Mouse (Mus musculus) kidney, embryonic 15.5 days (tissue): ENCODE data around the gene Ubiad1. TPM values are rescaled to one million over a fixed set of nuclear protein-coding genes. Genes with fewer than 3 reads are reported as not detected.

Source experiments
- ATAC-seq: fragments of 200-750 bp; cut with Nextera tagmentation; replicated peaks from 2 replicates; pipeline ENCODE4 v1.8.0; 2017; ENCODE audit warnings: moderate TSS enrichment; ENCODE audit not compliant: low FRiP score
- H3K27ac ChIP-seq: fragments of 300-500 bp; sonication (generic); 2 replicates; pipeline ENCODE4 v1.5.1; 2015; ENCODE audit warnings: mild to moderate bottlenecking, inconsistent platforms
- H3K27me3 ChIP-seq: fragments of 300-500 bp; sonication (generic); 2 replicates; pipeline ENCODE4 v1.6.1; 2015; ENCODE audit warnings: inconsistent platforms
- H3K36me3 ChIP-seq: fragments of 300-500 bp; sonication (generic); 2 replicates; pipeline ENCODE4 v1.6.1; 2015; ENCODE audit warnings: inconsistent platforms
- H3K4me1 ChIP-seq: fragments of 300-500 bp; sonication (generic); 2 replicates; pipeline ENCODE4 v1.6.1; 2015; ENCODE audit warnings: inconsistent platforms
- H3K4me2 ChIP-seq: fragments of 300-500 bp; sonication (generic); 2 replicates; pipeline ENCODE4 v1.6.1; 2015; ENCODE audit warnings: moderate library complexity, mild to moderate bottlenecking, inconsistent platforms
- H3K4me3 ChIP-seq: fragments of 300-500 bp; sonication (generic); replicated peaks from 2 replicates; pipeline ENCODE4 v1.5.1; 2015; ENCODE audit warnings: mild to moderate bottlenecking, inconsistent platforms
- H3K9ac ChIP-seq: fragments of 300-500 bp; sonication (generic); 2 replicates; pipeline ENCODE4 v1.6.1; 2015; ENCODE audit warnings: mild to moderate bottlenecking, inconsistent platforms
- H3K9me3 ChIP-seq: fragments of 300-500 bp; sonication (generic); replicated peaks from 2 replicates; pipeline ENCODE4 v1.6.1; 2016; ENCODE audit warnings: inconsistent platforms
- WGBS: fragments of 180-500 bp; shearing (Covaris S2); methylation state at CpG from one replicate; pipeline ENCODE4 v1.1.7; 2015; ENCODE audit warnings: mixed read lengths; 5-methylcytosine and 5-hydroxymethylcytosine counted together
- polyA plus RNA-seq: library from polyadenylated mRNA; unstranded; fragments of >200 nt; fragmentation: Nextera tagmentation; extraction: Ambion mirVana; gene quantifications from 2 replicates; pipeline ENCODE4 v1.2.1, GENCODE M21; 2015

Gene Ubiad1
- 24.9 and 26.8 TPM in 2 replicates for polyA plus RNA-seq

DNA sequence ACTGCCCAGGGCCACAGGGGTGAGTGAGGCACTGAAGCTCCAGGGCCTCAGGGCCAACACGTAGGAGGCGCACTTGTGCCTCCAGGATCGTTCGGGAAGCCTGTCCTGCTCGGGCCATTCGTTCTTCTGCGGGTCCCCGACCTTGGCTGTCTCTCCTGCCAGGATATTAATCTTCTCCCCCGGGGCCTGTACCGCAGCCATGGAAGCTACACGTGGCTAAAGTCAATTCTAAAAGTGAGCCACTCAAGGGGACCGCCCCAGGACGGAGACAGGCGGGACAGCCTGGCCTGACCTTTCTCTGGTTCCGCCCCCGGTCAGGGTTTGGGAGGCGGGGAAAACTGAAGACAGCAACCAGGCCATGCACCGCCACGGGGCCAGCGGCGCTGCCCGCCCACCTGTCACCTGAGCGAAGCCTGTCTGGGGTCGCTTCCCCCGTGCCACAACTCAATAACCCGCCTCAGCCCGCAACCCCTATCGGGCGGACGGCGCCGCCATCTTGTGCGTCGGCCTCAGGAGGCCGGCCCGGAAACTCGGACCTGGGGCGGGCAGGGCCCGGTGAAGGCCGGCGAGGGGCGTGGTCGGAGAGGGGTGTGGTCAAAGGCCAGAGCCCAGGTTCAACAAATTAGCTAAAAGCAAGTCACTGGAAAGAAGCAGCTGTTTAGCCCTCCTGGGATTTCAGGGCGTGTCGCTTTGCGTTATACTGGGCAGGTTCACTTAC, at the start of gene Ubiad1:
Ubiad1 (minus strand) TSS at position 522 of the 718 bp plus-strand sequence.
- 0 out of 2 replicates have a peak, but pooled peaks cover 6% of the 10 kb centered on the region for H3K36me3 ChIP-seq
- WGBS = under 1% methylated on average over 46 of the region's 46 CpGs

DNA sequence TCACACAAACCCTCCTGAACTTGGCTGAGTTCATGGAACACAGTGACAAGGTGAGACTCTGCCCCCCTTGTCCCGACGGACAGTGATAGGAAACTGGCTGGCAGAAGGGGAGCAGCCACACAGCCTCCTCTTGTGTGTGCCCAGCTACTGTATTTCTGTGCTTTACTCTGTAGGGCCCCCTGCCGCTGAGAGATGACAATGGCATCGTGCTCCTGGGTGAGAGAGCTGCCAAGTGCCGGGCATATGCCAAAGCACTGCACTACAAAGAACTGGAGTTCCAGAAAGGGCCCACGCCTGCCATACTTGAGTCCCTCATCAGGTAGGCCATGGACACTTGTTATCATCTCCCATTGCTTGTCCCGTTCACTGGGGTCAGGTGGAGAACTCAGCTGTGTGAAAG, 46.9 kb upstream of the Ubiad1 start:
- peaks cover 6% of the 10 kb centered on the region; the same call in 1 of the 2 replicates for H3K4me1 ChIP-seq
- H3K4me2 ChIP-seq = no peak overlapping the region
- 93% methylated on average over 7 of the region's 7 CpGs for WGBS
- no peaks in the 10 kb centered on the region for H3K9me3 ChIP-seq
- no peaks in the 10 kb centered on the region for H3K27me3 ChIP-seq
- H3K9ac ChIP-seq = no peak overlapping the region
- H3K4me3 ChIP-seq = no peak overlapping the region
- no peak overlapping the region for H3K27ac ChIP-seq
- H3K36me3 ChIP-seq = peaks cover 83% of the 10 kb centered on the region
- ATAC-seq = no peak

More for the DNA sequence above, at the start of gene Ubiad1:
- peak within 1 kb of the TSS; percentile 91 for H3K4me3 ChIP-seq
- H3K9me3 ChIP-seq = no peaks in the 10 kb centered on the region
- peak; percentile 81 for ATAC-seq
- peaks cover 44% of the 10 kb centered on the region for H3K4me1 ChIP-seq
- no peaks in the 10 kb centered on the region for H3K27me3 ChIP-seq
- peak within 1 kb of the TSS; percentile 88 for H3K9ac ChIP-seq
- H3K27ac ChIP-seq = peak within 1 kb of the TSS; percentile 92
- H3K4me2 ChIP-seq = peak within 1 kb of the TSS; percentile 89

DNA sequence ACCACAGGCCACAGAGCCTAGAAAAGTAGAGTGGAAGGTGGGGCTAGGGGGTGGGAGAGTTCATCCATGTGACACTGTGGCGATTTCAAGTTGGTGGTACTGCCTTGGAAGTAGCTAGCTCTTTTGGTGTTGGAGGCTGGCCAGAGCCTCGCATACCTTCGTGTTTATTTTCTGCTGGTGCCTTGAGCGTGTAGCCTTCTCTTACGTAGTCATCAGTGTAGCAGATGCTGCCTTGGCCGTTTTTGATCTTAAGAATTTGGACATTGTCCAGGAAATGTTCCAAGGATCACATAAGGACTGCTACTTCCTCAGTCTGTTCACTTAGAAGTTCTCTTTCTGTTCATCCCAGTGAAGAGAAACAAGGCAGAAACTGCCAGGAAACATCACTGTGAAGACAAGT, 45.9 kb upstream of the Ubiad1 start:
- H3K4me3 ChIP-seq = no peak overlapping the region
- H3K4me2 ChIP-seq = no peak overlapping the region
- H3K9ac ChIP-seq = no peak overlapping the region
- H3K9me3 ChIP-seq = no peaks in the 10 kb centered on the region
- no peak for ATAC-seq
- WGBS = 81% methylated on average over 6 of the region's 6 CpGs
- no peak overlapping the region for H3K27ac ChIP-seq
- H3K27me3 ChIP-seq = no peaks in the 10 kb centered on the region
- H3K4me1 ChIP-seq = peaks cover 6% of the 10 kb centered on the region; the same call in 1 of the 2 replicates
- H3K36me3 ChIP-seq = peaks cover 87% of the 10 kb centered on the region

DNA sequence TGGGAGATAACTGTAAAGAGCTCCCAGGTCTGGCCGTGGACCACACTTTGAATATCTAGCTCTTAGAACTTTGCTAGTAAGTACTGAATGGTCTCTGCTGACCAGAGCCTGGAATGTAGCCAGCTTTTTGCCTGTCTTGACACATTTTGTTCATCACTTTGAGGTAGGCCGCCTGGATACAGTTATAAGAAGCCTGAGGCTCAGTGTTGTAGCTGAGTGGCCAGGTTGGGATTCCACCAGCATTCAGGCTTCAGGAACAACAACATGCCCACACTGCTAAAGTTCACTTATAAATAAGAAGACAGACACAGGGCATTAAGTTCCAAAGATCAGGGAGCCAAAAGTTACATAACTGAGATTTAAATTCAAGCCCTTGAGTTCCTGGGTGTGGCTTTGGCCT, 43.3 kb upstream of the Ubiad1 start:
- no peaks in the 10 kb centered on the region for H3K27me3 ChIP-seq
- no peak overlapping the region for H3K9ac ChIP-seq
- H3K4me2 ChIP-seq = no peak overlapping the region
- WGBS = 67% methylated on average over 2 of the region's 2 CpGs
- no peak for ATAC-seq
- no peaks in the 10 kb centered on the region for H3K9me3 ChIP-seq
- no peak overlapping the region for H3K4me3 ChIP-seq
- peaks cover 99% of the 10 kb centered on the region for H3K36me3 ChIP-seq
- H3K27ac ChIP-seq = no peak overlapping the region
- no peaks in the 10 kb centered on the region for H3K4me1 ChIP-seq

DNA sequence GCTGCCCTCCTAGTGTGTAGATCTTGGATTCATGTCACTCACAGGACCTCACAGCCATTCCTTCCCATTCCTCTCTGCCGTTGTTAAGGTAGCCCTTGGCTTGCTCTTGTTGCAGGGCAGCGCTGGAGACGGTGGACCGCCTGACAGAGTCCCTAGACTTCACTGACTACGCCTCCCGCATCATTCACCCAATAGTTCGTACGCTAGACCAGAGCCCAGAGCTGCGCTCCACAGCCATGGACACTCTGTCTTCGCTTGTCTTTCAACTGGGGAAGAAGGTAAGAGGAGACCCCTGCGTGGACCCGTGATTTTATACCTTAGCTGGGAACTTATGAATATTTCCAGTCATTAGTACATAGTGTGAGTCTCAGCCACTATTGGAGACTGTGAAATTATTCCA, 39.9 kb upstream of the Ubiad1 start:
- 93% methylated on average over 12 of the region's 12 CpGs for WGBS
- Histone ChIP-seq H3K4me1 (no peaks in the 10 kb centered on the region), H3K9ac (no peak overlapping the region), H3K9me3 (no peaks in the 10 kb centered on the region), H3K4me3 (no peak overlapping the region), H3K27ac (no peak overlapping the region), H3K36me3 (peaks cover 92% of the 10 kb centered on the region), H3K4me2 (no peak overlapping the region), H3K27me3 (no peaks in the 10 kb centered on the region)
- ATAC-seq = no peak

DNA sequence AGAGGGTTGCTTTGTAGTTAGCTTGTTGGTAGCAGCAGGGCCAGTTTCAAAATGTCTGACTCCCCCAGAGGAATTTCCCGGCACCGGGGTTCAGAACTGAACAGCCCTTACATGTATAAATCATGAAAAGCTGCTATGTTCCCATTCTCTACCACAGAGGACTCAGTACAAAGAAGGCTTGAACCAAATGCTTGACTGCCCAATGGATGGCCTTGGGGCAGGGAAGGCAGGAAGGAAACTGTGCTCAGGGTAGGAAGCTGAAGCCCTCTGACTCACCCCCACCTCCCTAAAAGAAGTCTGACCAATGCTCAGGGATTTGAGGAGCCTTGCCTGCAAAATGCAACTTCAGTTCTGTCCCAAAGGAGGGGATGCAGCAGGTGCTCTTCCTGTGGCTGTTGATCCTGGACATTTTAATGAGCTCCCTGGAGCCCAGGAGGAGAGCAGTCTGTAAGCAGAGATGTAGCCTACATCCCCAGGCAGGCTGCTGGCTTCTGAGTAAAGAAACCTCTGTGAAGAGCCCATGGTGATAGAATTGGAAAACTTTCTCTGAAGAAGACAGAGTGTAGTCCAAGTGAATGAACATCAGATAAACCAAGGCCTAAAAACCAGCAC, 37.1 kb upstream of the Ubiad1 start:
- no peak; the same call in 1 of the 2 replicates for ATAC-seq
- Histone ChIP-seq H3K36me3 (peaks cover 92% of the 10 kb centered on the region), H3K27me3 (no peaks in the 10 kb centered on the region), H3K9me3 (no peaks in the 10 kb centered on the region), H3K4me1 (no peaks in the 10 kb centered on the region), H3K4me3 (no peak overlapping the region), H3K9ac (no peak overlapping the region), H3K27ac (no peak overlapping the region), H3K4me2 (no peak overlapping the region)
- 64% methylated on average over 2 of the region's 2 CpGs for WGBS

DNA sequence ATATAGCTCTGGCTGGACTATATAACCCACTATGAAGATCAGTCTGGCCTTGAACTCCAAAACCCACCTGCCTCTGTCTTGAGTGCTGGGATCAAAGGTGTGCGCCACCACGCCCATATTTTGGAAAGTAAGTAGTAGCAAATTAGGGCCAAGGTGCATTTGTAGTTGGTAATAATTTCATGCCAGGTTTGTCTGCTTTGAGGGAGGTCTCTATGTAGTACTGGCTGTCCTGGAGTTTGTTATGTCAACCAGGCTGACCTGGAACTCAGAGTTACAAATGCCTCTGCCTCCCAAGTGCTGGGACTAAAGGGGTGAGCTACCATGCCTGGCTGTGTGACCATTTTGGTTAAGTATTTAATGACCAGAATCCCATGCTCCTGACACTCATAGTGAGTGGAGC, 35.7 kb upstream of the Ubiad1 start:
- H3K9ac ChIP-seq = no peak overlapping the region
- H3K27ac ChIP-seq = no peak overlapping the region
- no peaks in the 10 kb centered on the region for H3K9me3 ChIP-seq
- 98% methylated on average over 2 of the region's 2 CpGs for WGBS
- H3K36me3 ChIP-seq = peaks cover 91% of the 10 kb centered on the region
- no peaks in the 10 kb centered on the region for H3K4me1 ChIP-seq
- no peak overlapping the region for H3K4me2 ChIP-seq
- no peak for ATAC-seq
- no peaks in the 10 kb centered on the region for H3K27me3 ChIP-seq
- H3K4me3 ChIP-seq = no peak overlapping the region

DNA sequence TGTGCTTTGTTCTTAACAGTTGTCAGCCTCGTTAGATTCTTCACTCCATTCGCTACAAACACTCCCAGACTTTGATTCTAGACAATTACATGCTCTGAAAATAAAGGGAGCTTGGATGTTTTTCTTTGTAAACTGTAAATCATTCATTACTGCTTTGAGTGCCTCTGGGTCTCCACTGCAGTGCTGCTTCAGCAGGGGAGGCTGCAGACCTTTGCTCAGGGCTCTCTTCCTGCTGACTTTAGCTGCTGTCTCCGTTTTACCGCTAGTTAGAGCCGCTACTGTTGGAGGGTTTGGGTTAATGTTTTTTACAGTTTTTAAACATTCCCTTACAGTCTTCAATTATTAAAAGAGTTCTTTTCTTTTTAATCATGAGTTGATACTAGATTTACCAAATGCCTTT, 28.9 kb upstream of the Ubiad1 start:
- Histone ChIP-seq H3K27ac (peak overlapping the region; percentile 38; the same call in 1 of the 2 replicates), H3K9ac (no peak overlapping the region), H3K9me3 (no peaks in the 10 kb centered on the region), H3K4me2 (no peak overlapping the region), H3K36me3 (peaks cover 95% of the 10 kb centered on the region), H3K4me1 (no peaks in the 10 kb centered on the region), H3K4me3 (no peak overlapping the region), H3K27me3 (no peaks in the 10 kb centered on the region)
- ATAC-seq = peak; percentile 62; the same call in 1 of the 2 replicates
- WGBS = 49% methylated on average over 5 of the region's 5 CpGs

DNA sequence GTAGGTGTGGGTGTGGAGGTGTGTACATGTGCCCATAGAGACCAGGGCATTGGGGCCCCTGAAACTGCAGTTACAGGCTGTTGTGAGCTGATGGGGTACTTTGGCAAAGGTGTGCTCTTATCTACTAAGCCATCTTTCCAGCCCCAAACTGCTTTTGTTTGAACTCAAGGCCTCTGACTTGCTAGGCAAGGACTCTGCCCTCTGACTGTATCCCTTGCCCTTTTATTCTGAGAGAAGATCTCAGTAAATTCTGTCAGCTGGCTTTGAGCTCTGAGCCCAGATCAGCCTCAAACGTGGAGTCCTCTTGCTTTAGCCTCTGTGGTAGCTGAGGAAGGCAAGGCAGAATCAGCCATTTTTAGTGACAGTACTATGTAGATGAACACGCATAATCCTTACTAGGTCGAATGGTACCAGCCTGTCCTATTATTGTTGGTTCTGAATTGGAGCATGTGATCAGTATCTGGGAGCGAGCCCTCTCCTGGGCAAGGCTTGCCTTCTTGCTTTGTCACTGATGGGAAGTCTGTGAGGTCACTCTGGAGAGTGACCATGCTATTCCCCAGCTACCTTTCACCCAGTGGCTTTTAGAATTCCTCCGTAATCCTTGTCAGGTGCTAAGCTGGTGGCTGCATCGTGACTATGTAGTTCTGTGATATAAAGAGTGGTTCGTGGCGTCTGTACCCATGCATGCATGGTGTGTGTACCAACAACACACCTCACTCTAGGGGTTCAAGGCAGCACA, 28.0 kb upstream of the Ubiad1 start:
- Histone ChIP-seq H3K27me3 (no peaks in the 10 kb centered on the region), H3K4me3 (no peak overlapping the region), H3K9me3 (no peaks in the 10 kb centered on the region), H3K4me1 (no peaks in the 10 kb centered on the region), H3K36me3 (peaks cover 96% of the 10 kb centered on the region), H3K27ac (peak overlapping the region; percentile 38; the same call in 1 of the 2 replicates), H3K9ac (no peak overlapping the region), H3K4me2 (no peak overlapping the region)
- no peak for ATAC-seq
- 94% methylated on average over 8 of the region's 8 CpGs for WGBS

DNA sequence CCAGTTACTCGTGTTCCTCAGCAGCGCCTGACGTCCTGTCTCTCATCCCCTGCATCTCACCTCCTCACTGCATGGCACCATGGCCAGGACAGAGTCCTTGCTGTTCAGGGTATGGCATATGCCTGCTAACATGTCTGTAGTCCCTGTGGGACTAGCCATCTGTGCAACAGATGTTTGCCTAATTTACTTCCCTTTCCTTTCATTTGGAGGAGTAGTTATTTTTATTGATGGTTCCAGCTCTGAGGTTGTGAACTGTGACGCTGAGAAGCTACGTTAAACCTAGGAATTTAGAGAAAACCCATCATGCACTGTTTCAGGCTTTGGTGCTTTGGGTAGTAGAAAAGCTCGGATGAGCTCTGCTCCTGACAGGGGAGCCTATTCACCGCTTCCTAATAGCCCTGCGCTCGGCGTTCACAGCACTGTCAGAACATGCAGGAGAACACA, 26.8 kb upstream of the Ubiad1 start:
- ATAC-seq = no peak
- Histone ChIP-seq H3K4me3 (no peak overlapping the region), H3K27me3 (no peaks in the 10 kb centered on the region)

DNA sequence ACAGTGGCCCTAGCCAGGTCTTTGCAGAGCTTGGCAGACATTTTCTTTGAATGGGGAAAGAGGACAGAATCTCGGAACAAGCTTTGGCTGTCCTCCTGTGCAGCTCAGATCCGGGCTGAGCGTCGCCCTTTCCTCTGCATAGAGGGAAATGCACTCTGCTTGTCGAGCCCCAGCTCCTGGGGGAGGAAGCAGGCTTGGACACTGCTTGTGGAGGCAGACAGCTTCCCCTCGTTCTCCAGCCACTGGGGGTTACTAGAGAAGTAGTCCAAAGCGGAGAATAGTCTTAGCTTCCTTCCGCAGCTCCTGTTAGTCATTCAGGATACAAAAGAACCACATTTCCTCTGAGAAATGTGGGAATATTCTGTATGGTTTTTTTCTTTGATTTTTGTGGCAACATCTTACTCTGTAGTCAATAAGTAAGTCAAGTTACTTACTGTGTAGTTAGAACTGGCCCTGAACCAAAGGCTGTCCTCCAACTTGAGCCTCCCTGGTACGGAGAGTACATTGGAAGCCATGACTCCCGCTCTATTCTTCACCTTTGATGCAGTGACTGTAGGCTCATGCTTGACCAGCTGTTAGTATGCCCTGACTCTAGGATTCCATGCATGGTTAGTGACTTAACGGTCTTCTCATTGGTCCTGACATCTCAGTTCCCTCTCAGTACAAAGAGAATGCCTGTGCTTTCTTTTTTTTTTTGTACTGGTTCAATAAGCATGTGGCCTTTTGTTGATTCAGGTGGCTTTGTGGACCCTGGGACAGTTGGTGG, 25.1 kb upstream of the Ubiad1 start:
- no peak for ATAC-seq
- 78% methylated on average over 11 of the region's 11 CpGs for whole genome bisulfite sequencing
- H3K36me3 ChIP-seq = peaks cover 98% of the 10 kb centered on the region

More for the DNA sequence above, 26.8 kb upstream of the Ubiad1 start:
- Histone ChIP-seq H3K9me3 (no peaks in the 10 kb centered on the region), H3K4me1 (no peaks in the 10 kb centered on the region), H3K4me2 (no peak overlapping the region), H3K9ac (no peak overlapping the region), H3K36me3 (peaks cover 98% of the 10 kb centered on the region), H3K27ac (no peak overlapping the region)
- 63% methylated on average over 10 of the region's 10 CpGs for WGBS

More for the DNA sequence above, 25.1 kb upstream of the Ubiad1 start:
- no peaks in the 10 kb centered on the region for H3K4me1 ChIP-seq
- no peak overlapping the region for H3K4me3 ChIP-seq
- no peak overlapping the region; the same call in 1 of the 2 replicates for H3K9ac ChIP-seq
- H3K27me3 ChIP-seq = no peaks in the 10 kb centered on the region
- no peaks in the 10 kb centered on the region for H3K9me3 ChIP-seq
- no peak overlapping the region for H3K4me2 ChIP-seq
- no peak overlapping the region for H3K27ac ChIP-seq
